Mouse (Mus musculus) neural tube, embryonic 11.5 days (tissue): ENCODE measurements around the gene Arx. TPM values are rescaled to one million over a fixed set of nuclear protein-coding genes. Genes with fewer than 3 reads are reported as not detected.

Source experiments
- ATAC-seq: fragments of 200-750 bp; cut with Nextera tagmentation; 2 replicates; pipeline ENCODE4 v1.8.0; 2017; ENCODE audit warnings: moderate number of reproducible peaks, mild to moderate bottlenecking, moderate TSS enrichment, moderate library complexity; ENCODE audit not compliant: insufficient read depth, low FRiP score, low TSS enrichment
- DNase-seq: peaks from one replicate; pipeline ENCODE4 v3.0.0-alpha.2; 2015; ENCODE audit warnings: low spot score
- H3K27ac ChIP-seq: fragments of 300-500 bp; sonication (generic); 2 replicates; pipeline ENCODE4 v1.5.1; 2014; ENCODE audit warnings: low read depth, mild to moderate bottlenecking, low read length
- H3K27me3 ChIP-seq: fragments of 300-500 bp; sonication (generic); 2 replicates; pipeline ENCODE4 v1.6.1; 2014; ENCODE audit warnings: mild to moderate bottlenecking, low read length, mixed read lengths; ENCODE audit not compliant: control insufficient read depth, insufficient read depth
- H3K36me3 ChIP-seq: fragments of 300-500 bp; sonication (generic); 2 replicates; pipeline ENCODE4 v1.6.1; 2014; ENCODE audit warnings: mild to moderate bottlenecking, low read length, moderate library complexity, mixed read lengths; ENCODE audit not compliant: control insufficient read depth, insufficient read depth
- H3K4me1 ChIP-seq: fragments of 300-500 bp; sonication (generic); 2 replicates; pipeline ENCODE4 v1.6.1; 2014; ENCODE audit warnings: low read length, mixed read lengths; ENCODE audit not compliant: control insufficient read depth, insufficient read depth
- H3K4me2 ChIP-seq: fragments of 300-500 bp; sonication (generic); 2 replicates; pipeline ENCODE4 v1.6.1; 2014; ENCODE audit warnings: low read depth, mild to moderate bottlenecking, moderate library complexity
- H3K4me3 ChIP-seq: fragments of 300-500 bp; sonication (generic); 2 replicates; pipeline ENCODE4 v1.5.1; 2014; ENCODE audit warnings: low read depth, low read length
- H3K9ac ChIP-seq: fragments of 300-500 bp; sonication (generic); 2 replicates; pipeline ENCODE4 v1.6.1; 2014; ENCODE audit warnings: mild to moderate bottlenecking, low read length
- H3K9me3 ChIP-seq: fragments of 300-500 bp; sonication (generic); 2 replicates; pipeline ENCODE4 v1.6.1; 2016; ENCODE audit warnings: low read length; ENCODE audit not compliant: control insufficient read depth
- WGBS: fragments of 180-500 bp; shearing (Covaris S2); extraction: QIAGEN DNeasy Blood & Tissue Kit; methylation state at CpG from one replicate; pipeline ENCODE4 v1.1.7; 2014; 5-methylcytosine and 5-hydroxymethylcytosine counted together
- polyA plus RNA-seq: library from polyadenylated mRNA; unstranded; fragments of >200 nt; fragmentation: Nextera tagmentation; extraction: Ambion mirVana; gene quantifications from 2 replicates; pipeline ENCODE4 v1.2.1, GENCODE M21; 2014

Gene Arx
- polyA plus RNA-seq, 1 experiment from 2014 or later: 1.7 TPM

DNA sequence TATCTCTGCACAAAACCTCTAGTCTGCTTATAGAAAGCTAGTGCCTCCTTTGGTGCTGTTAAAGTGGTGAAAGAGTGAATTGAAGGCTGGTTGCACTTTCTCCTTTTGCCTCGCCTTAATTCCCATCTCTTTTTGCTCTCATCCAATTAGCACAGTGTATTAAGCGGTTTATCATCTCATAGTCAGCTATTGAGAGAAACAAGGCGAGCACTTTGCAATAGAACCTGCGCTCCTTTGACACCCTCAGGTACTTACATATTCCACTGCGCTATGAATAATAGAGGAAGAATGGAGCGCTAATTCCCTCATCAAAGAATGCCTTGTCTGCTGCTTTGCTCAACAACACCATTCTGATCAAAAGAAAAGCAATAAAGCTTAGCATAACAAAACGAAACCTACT lies 15.6 kb downstream of the Arx start:
- no peak overlapping the region for H3K9ac ChIP-seq
- H3K4me1 ChIP-seq: no peaks in the 10 kb centered on the region
- H3K4me3 ChIP-seq: no peak overlapping the region
- H3K27me3 ChIP-seq: peaks cover 61% of the 10 kb centered on the region
- H3K27ac ChIP-seq: no peak overlapping the region
- H3K9me3 ChIP-seq: no peaks in the 10 kb centered on the region
- 13% methylated on average over 7 of the region's 7 CpGs for WGBS
- no peak for ATAC-seq
- H3K4me2 ChIP-seq: no peak overlapping the region
- no peaks in the 10 kb centered on the region for H3K36me3 ChIP-seq
- DNase-seq: no peak

DNA sequence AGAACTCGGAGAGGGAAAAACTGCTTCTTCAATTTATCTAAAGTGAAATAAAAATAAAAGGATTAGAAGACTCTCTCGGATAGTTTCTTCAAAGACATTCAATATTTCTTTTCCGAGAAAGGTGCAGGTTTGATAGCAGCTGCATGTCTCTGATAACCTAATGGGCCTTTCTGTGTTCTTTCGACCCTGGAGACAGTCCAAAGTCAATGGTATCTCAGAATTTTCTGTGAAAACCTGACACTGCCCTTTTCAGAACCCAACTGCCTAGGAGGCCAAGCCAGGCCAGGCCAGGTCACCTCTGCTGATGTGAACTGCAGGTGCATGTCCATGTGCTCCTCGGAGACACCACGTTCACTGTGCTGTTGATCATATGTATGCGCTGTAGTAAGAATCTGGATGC lies 19.5 kb downstream of the Arx start:
- ATAC-seq: no peak
- Histone ChIP-seq H3K9ac (no peak overlapping the region), H3K36me3 (no peaks in the 10 kb centered on the region), H3K4me2 (no peak overlapping the region), H3K4me3 (no peak overlapping the region), H3K9me3 (no peaks in the 10 kb centered on the region), H3K4me1 (no peaks in the 10 kb centered on the region), H3K27me3 (peaks cover 25% of the 10 kb centered on the region), H3K27ac (no peak overlapping the region)
- WGBS: 94% methylated on average over 7 of the region's 7 CpGs
- DNase-seq: no peak

GRCm38 (mm10) chrX:93317577-93317976 lies 31.3 kb downstream of the Arx start:
- no peak overlapping the region for H3K9ac ChIP-seq
- no peaks in the 10 kb centered on the region for H3K36me3 ChIP-seq
- WGBS: 75% methylated on average over 4 of the region's 4 CpGs
- DNase-seq: no peak
- H3K9me3 ChIP-seq: no peaks in the 10 kb centered on the region
- no peaks in the 10 kb centered on the region for H3K27me3 ChIP-seq
- no peaks in the 10 kb centered on the region for H3K4me1 ChIP-seq
- no peak overlapping the region for H3K4me2 ChIP-seq
- H3K27ac ChIP-seq: no peak overlapping the region
- H3K4me3 ChIP-seq: no peak overlapping the region
- ATAC-seq: no peak

DNA sequence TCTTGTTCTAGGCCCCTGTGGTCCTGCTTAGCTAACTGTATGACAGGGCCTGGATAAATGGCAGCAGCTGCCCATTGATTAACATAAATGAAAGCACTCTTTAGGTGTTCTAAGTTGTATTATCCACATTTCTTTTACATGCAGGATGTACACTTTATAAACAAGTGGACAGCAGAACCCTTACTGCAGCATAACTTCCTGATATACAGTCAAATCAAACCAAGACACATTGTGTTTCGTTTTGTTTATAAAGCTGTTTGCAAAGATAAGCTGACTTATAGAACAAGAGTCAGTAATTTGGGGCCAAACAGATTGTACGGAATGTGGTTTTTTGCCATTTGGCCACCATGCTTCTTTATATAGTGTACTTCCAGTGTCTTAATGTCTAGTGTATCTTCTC lies 33.7 kb downstream of the Arx start:
- 81% methylated on average over 2 of the region's 2 CpGs for WGBS
- Histone ChIP-seq H3K9ac (no peak overlapping the region), H3K4me2 (no peak overlapping the region), H3K4me3 (no peak overlapping the region), H3K27me3 (no peaks in the 10 kb centered on the region), H3K9me3 (no peaks in the 10 kb centered on the region), H3K4me1 (no peaks in the 10 kb centered on the region), H3K27ac (no peak overlapping the region), H3K36me3 (no peaks in the 10 kb centered on the region)
- ATAC-seq: no peak
- no peak for DNase-seq

DNA sequence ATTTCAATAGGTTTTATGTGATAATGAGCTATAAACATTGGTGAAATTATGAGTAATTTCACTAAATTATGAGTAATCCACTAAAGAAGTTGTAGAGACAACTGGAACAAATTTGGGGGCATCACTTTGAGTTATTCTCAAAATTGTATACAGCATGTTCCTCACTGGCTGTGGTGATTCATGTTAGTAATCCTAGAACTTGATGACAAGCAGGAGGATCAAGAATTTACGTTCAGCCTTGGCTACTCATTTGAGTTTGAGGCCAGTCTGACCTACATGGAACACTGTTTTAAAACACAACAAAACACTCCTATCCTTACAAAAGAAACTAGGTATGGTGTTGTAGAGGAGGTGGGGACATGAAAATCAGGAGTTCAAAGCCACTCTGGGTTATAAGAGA lies 35.1 kb downstream of the Arx start:
- Histone ChIP-seq H3K27ac (no peak overlapping the region), H3K36me3 (no peaks in the 10 kb centered on the region), H3K4me3 (no peak overlapping the region), H3K9ac (no peak overlapping the region), H3K4me1 (no peaks in the 10 kb centered on the region), H3K27me3 (no peaks in the 10 kb centered on the region), H3K9me3 (no peaks in the 10 kb centered on the region), H3K4me2 (no peak overlapping the region)
- no peak for ATAC-seq
- DNase-seq: no peak
- 90% methylated on average over 1 of the region's 1 CpGs for WGBS
